Mouse (Mus musculus): Measurements from ENCODE around the gene Defb19. TPM values are rescaled to one million over a fixed set of nuclear protein-coding genes. Genes with fewer than 3 reads are reported as not detected.

Gene Defb19
- polyA plus RNA-seq, 1 experiment: not detected

DNA sequence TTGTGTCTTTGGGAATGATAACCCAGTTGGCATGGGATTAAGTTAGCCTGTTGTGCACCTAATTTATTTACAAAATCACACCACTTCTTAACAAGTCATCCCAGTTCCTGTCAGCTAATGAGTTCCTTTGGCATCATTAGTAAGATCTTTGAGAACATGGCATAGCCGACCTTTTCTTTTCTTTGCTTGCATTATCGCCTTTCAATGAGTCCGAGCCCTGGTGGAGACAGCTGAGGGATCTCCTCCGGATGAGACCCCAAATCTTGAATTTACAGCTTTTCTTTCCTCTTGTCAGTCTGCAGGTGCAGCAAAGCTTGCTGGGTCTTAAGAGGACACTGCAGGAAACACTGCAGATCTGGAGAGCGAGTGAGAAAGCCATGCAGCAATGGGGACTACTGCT is 11.1 kb downstream of the Defb19 start, which contains the start of gene Gm17416:
Gm17416 (plus strand) TSS at position 301 of the 400 bp plus-strand sequence.
- no peak for TF ChIP-seq POLR2A (IDR thresholded peaks at IDR 0.05; ENCODE audit: low read depth, low read length)
- TF ChIP-seq CTCF (IDR thresholded peaks at IDR 0.05; ENCODE audit: extremely low read depth, insufficient read length, insufficient replicate concordance, low read depth, low read length): no peak
- WGBS: 94% methylated on average over 5 of the region's 5 CpGs
- Histone ChIP-seq H3K4me3 (ENCODE audit: low read depth, low read length) (no peak within 1 kb of the TSS), H3K4me1 (ENCODE audit: control insufficient read depth, insufficient read depth, insufficient read length, low read length) (no peaks in the 10 kb centered on the region), H3K27me3 (ENCODE audit: control insufficient read depth, insufficient read depth, low read length) (peaks cover 2% of the 10 kb centered on the region; the same call in 1 of the 2 replicates), H3K27ac (ENCODE audit: insufficient read depth, low read depth, low read length) (no peak within 1 kb of the TSS), H3K36me3 (ENCODE audit: control insufficient read depth, insufficient read depth, low read length) (no peaks in the 10 kb centered on the region)

DNA sequence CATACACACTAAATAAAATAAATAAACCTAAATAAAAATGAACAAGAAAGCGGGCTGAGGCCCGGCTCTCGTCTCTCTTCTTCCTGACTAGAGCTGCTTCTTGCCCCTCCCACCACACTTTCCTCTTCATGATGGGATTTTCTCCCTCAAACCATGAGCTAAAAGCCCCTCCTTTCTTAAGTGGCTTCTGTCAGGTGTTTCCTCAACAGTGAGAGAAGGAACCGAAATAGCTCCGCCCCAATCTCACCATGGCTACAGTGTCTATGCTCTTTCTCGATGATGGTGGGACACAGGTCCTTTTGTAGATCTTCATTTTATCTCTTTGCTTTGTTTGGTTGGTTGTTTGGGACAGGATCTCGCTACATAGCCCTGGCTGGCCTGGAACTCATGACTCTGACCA is 23.5 kb downstream of the Defb19 start:
- 76% methylated on average over 7 of the region's 7 CpGs for WGBS
- Histone ChIP-seq H3K4me3 (ENCODE audit: low read depth, low read length) (no peak overlapping the region), H3K36me3 (ENCODE audit: control insufficient read depth, insufficient read depth, low read length) (no peaks in the 10 kb centered on the region), H3K27me3 (ENCODE audit: control insufficient read depth, insufficient read depth, low read length) (no peaks in the 10 kb centered on the region), H3K27ac (ENCODE audit: insufficient read depth, low read depth, low read length) (no peak overlapping the region), H3K4me1 (ENCODE audit: control insufficient read depth, insufficient read depth, insufficient read length, low read length) (no peaks in the 10 kb centered on the region)
- TF ChIP-seq POLR2A (IDR thresholded peaks at IDR 0.05; ENCODE audit: low read depth, low read length) (no peak), CTCF (IDR thresholded peaks at IDR 0.05; ENCODE audit: extremely low read depth, insufficient read length, insufficient replicate concordance, low read depth, low read length) (no peak)

DNA sequence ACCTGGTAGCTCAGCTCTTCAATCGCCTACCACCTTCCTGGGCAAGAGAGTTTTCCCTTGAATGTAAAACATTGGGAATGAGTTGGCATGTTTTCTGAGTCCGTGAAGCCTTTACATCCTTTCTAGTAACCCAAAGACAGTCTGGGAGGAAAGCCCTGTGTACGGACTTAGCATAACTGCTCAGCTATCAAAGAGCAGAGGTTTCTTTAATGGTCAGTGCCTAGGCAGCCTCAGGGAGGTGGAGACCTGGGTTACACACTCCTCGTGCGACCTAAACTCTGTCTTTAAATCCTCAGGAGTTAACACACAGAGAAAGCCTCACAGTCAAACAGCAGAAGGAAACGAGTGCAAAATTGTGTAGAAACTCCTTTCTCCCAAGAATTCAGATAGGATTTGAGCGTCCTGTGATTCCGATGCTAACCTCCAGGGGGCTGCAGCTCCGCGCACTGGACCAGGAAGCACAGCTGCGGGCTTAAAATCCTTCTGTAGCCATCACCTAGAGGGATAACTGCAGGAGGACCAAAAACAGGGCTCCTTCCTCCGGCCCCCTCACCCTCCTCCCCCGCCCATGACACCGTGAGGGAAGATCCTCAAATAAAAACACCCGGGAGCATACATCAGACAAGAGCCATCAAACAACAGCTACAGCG is 26.2 kb downstream of the Defb19 start:
- Histone ChIP-seq H3K4me1 (ENCODE audit: control insufficient read depth, insufficient read depth, insufficient read length, low read length) (no peaks in the 10 kb centered on the region), H3K4me3 (ENCODE audit: low read depth, low read length) (no peak overlapping the region), H3K27me3 (ENCODE audit: control insufficient read depth, insufficient read depth, low read length) (no peaks in the 10 kb centered on the region), H3K27ac (ENCODE audit: insufficient read depth, low read depth, low read length) (no peak overlapping the region), H3K36me3 (ENCODE audit: control insufficient read depth, insufficient read depth, low read length) (no peaks in the 10 kb centered on the region)
- WGBS: 16% methylated on average over 16 of the region's 16 CpGs
- TF ChIP-seq POLR2A (IDR thresholded peaks at IDR 0.05; ENCODE audit: low read depth, low read length): no peak
- TF ChIP-seq CTCF (IDR thresholded peaks at IDR 0.05; ENCODE audit: extremely low read depth, insufficient read length, insufficient replicate concordance, low read depth, low read length): peak; percentile 73; the same call in 1 of the 2 replicates

DNA sequence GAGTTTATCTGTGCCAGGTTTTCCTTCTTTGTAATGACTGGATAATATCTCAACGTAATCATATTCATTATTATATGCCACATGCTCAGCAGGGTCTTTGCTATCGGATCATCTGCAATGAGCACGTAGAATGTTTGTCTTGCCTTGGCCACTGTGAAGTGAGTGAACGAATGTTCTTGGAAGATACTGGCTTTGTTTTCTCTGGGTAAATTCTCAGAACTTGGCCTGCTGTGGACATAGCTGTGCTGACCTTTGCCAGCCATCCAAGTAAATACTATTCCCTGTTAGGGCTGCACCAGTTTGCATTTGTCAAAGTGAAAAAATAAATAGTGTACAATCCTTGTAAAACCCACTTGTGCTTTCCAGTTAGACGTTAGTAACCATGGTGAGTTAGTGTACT is 32.0 kb downstream of the Defb19 start:
- no peak overlapping the region for H3K27ac ChIP-seq (ENCODE audit: insufficient read depth, low read depth, low read length)
- H3K4me1 ChIP-seq (ENCODE audit: control insufficient read depth, insufficient read depth, insufficient read length, low read length): no peaks in the 10 kb centered on the region
- H3K36me3 ChIP-seq (ENCODE audit: control insufficient read depth, insufficient read depth, low read length): no peaks in the 10 kb centered on the region
- H3K27me3 ChIP-seq (ENCODE audit: control insufficient read depth, insufficient read depth, low read length): no peaks in the 10 kb centered on the region
- 81% methylated on average over 5 of the region's 5 CpGs for WGBS
- no peak for TF ChIP-seq CTCF (IDR thresholded peaks at IDR 0.05; ENCODE audit: extremely low read depth, insufficient read length, insufficient replicate concordance, low read depth, low read length)
- TF ChIP-seq POLR2A (IDR thresholded peaks at IDR 0.05; ENCODE audit: low read depth, low read length): no peak
- no peak overlapping the region for H3K4me3 ChIP-seq (ENCODE audit: low read depth, low read length)

DNA sequence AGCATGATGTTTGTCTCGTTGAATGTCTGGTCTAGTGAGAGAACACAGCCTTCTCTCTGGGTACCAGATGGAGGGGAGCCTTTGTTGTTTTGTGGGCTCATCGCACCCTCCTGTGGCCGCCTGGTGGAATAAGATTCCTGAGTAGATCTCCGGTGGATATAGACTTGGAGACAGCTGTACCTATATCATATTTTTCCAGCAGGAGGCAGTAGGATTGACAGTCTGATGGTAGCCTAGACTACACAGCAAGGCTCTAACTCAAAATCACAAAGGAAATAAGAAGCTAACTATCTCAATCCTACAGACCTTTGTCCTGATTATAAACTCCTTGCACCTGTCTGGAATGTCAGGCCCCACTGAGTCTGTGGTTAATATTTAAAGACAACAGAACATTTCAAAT is 35.4 kb downstream of the Defb19 start:
- Histone ChIP-seq H3K4me3 (ENCODE audit: low read depth, low read length) (no peak overlapping the region), H3K27ac (ENCODE audit: insufficient read depth, low read depth, low read length) (no peak overlapping the region), H3K4me1 (ENCODE audit: control insufficient read depth, insufficient read depth, insufficient read length, low read length) (no peaks in the 10 kb centered on the region), H3K27me3 (ENCODE audit: control insufficient read depth, insufficient read depth, low read length) (no peaks in the 10 kb centered on the region), H3K36me3 (ENCODE audit: control insufficient read depth, insufficient read depth, low read length) (no peaks in the 10 kb centered on the region)
- WGBS: 4% methylated on average over 4 of the region's 4 CpGs
- TF ChIP-seq POLR2A (IDR thresholded peaks at IDR 0.05; ENCODE audit: low read depth, low read length) (no peak), CTCF (IDR thresholded peaks at IDR 0.05; ENCODE audit: extremely low read depth, insufficient read length, insufficient replicate concordance, low read depth, low read length) (peak; percentile 44; the same call in 1 of the 2 replicates)

GRCm38 (mm10) chr2:152543478-152543877 is 36.6 kb downstream of the Defb19 start:
- Histone ChIP-seq H3K27me3 (ENCODE audit: control insufficient read depth, insufficient read depth, low read length) (no peaks in the 10 kb centered on the region), H3K27ac (ENCODE audit: insufficient read depth, low read depth, low read length) (no peak overlapping the region), H3K4me3 (ENCODE audit: low read depth, low read length) (no peak overlapping the region), H3K4me1 (ENCODE audit: control insufficient read depth, insufficient read depth, insufficient read length, low read length) (no peaks in the 10 kb centered on the region), H3K36me3 (ENCODE audit: control insufficient read depth, insufficient read depth, low read length) (no peaks in the 10 kb centered on the region)
- WGBS: 26% methylated on average over 4 of the region's 4 CpGs
- TF ChIP-seq CTCF (IDR thresholded peaks at IDR 0.05; ENCODE audit: extremely low read depth, insufficient read length, insufficient replicate concordance, low read depth, low read length) (no peak), POLR2A (IDR thresholded peaks at IDR 0.05; ENCODE audit: low read depth, low read length) (no peak)

- H3K27me3 ChIP-seq (ENCODE audit: control insufficient read depth, insufficient read depth, low read length): no peaks in the 10 kb centered on the region
- no peaks in the 10 kb centered on the region for H3K4me1 ChIP-seq (ENCODE audit: control insufficient read depth, insufficient read depth, insufficient read length, low read length)
- H3K36me3 ChIP-seq (ENCODE audit: control insufficient read depth, insufficient read depth, low read length): no peaks in the 10 kb centered on the region
- no peak overlapping the region for H3K4me3 ChIP-seq (ENCODE audit: low read depth, low read length)
- H3K27ac ChIP-seq (ENCODE audit: insufficient read depth, low read depth, low read length): no peak overlapping the region
- TF ChIP-seq POLR2A (IDR thresholded peaks at IDR 0.05; ENCODE audit: low read depth, low read length) (no peak), CTCF (IDR thresholded peaks at IDR 0.05; ENCODE audit: extremely low read depth, insufficient read length, insufficient replicate concordance, low read depth, low read length) (peak; percentile 8; the same call in 1 of the 2 replicates)
- 81% methylated on average over 2 of the region's 2 CpGs for WGBS
Measured at GRCm38 (mm10) chr2:152542897-152543296, 37.2 kb downstream of the Defb19 start.

All from small intestine, adult 2 months (tissue).